Mouse (Mus musculus) embryonic facial prominence, embryonic 13.5 days (tissue): ENCODE data around the gene Adprhl1. TPM values are rescaled to one million over a fixed set of nuclear protein-coding genes. Genes with fewer than 3 reads are reported as not detected.
A peak's percentile ranks its signal among the peaks of the same experiment; 100 is the strongest.

Experiments used
- ATAC-seq: fragments of 200-750 bp; cut with Nextera tagmentation; 2 replicates; pipeline ENCODE4 v1.8.0; 2017; ENCODE audit warnings: low read depth; ENCODE audit not compliant: insufficient number of reproducible peaks, insufficient read depth, low FRiP score, low TSS enrichment
- H3K27ac ChIP-seq: fragments of 300-500 bp; sonication (generic); 2 replicates; pipeline ENCODE4 v1.5.1; 2015; ENCODE audit warnings: moderate library complexity, mild to moderate bottlenecking, inconsistent platforms
- H3K27me3 ChIP-seq: fragments of 300-500 bp; sonication (generic); 2 replicates; pipeline ENCODE4 v1.6.1; 2015; ENCODE audit warnings: mild to moderate bottlenecking, inconsistent platforms
- H3K36me3 ChIP-seq: fragments of 300-500 bp; sonication (generic); 2 replicates; pipeline ENCODE4 v1.6.1; 2015; ENCODE audit warnings: mild to moderate bottlenecking, inconsistent platforms
- H3K4me1 ChIP-seq: fragments of 300-500 bp; sonication (generic); 2 replicates; pipeline ENCODE4 v1.6.1; 2015; ENCODE audit warnings: inconsistent platforms
- H3K4me2 ChIP-seq: fragments of 300-500 bp; sonication (generic); 2 replicates; pipeline ENCODE4 v1.6.1; 2015; ENCODE audit warnings: moderate library complexity, mild to moderate bottlenecking, inconsistent platforms
- H3K4me3 ChIP-seq: fragments of 300-500 bp; sonication (generic); 2 replicates; pipeline ENCODE4 v1.5.1; 2015; ENCODE audit warnings: mild to moderate bottlenecking, inconsistent platforms
- H3K9ac ChIP-seq: fragments of 300-500 bp; sonication (generic); 2 replicates; pipeline ENCODE4 v1.6.1; 2015; ENCODE audit warnings: mild to moderate bottlenecking, inconsistent platforms
- H3K9me3 ChIP-seq: fragments of 300-500 bp; sonication (generic); 2 replicates; pipeline ENCODE4 v1.6.1; 2016; ENCODE audit warnings: inconsistent platforms
- WGBS: fragments of 180-500 bp; shearing (Covaris S2); methylation state at CpG from one replicate; pipeline ENCODE4 v1.1.7; 2015; ENCODE audit warnings: mixed read lengths; 5-methylcytosine and 5-hydroxymethylcytosine counted together
- polyA plus RNA-seq: library from polyadenylated mRNA; unstranded; fragments of >200 nt; fragmentation: Nextera tagmentation; extraction: Ambion mirVana; gene quantifications from 2 replicates; pipeline ENCODE4 v1.2.1, GENCODE M21; 2015

The Adprhl1 gene
- 1.9 TPM in 1 of 2 replicates, not detected in the other for polyA plus RNA-seq

DNA sequence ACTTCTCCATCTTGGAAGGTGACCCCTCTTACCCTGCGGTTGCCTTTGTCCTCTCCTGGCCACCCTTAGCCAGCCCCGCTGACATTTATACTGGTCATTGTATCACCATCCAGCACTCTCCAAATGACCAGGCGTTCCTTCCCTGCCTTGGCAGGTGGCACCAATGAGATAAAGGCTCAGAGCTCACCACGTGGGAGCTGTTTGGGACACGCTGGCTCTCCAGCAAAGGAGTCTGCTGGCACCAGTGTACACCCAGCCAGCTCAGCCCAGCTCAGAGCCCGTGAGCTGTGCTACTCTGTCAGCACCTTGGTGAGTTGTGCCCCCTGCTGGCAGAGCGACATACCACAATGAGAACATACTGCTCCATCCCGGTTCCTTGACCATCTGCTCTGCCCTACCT is at the start of gene Adprhl1:
TSS of gene Adprhl1 (minus strand) at position 144 of the 400 bp plus-strand sequence.
- Histone ChIP-seq H3K4me2 (no peak within 1 kb of the TSS), H3K27ac (no peak within 1 kb of the TSS), H3K27me3 (no peaks in the 10 kb centered on the region), H3K4me1 (peaks cover 7% of the 10 kb centered on the region), H3K9me3 (no peaks in the 10 kb centered on the region), H3K36me3 (peaks cover 31% of the 10 kb centered on the region), H3K4me3 (no peak within 1 kb of the TSS), H3K9ac (no peak within 1 kb of the TSS)
- WGBS, result 39% methylated on average over 8 of the region's 8 CpGs
- ATAC-seq, result no peak

DNA sequence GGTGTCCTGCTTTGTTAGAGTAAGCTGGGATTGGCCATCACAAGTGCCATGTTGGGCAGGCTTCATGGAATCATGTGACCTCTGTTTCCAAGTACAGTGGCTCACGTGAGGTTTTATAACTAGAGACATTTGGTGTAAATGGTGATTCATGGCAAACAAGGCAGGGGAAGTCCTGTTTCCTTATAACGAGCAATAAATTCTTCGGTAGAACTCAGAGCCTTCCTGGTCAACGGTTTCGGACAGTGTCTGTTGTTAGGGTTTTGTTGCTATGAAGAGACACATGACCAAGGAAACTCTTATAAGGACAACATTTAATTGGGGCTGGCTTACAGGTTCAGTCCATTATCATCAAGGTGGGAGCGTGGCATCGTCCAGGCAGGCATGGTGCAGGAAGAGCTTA is 47.1 kb upstream of the Adprhl1 start:
- 0 out of 2 replicates have a peak, but pooled peaks cover 4% of the 10 kb centered on the region for H3K9me3 ChIP-seq
- H3K4me2 ChIP-seq, result no peak overlapping the region
- no peaks in the 10 kb centered on the region for H3K27me3 ChIP-seq
- H3K36me3 ChIP-seq, result peaks cover 88% of the 10 kb centered on the region
- H3K9ac ChIP-seq, result no peak overlapping the region
- 96% methylated on average over 7 of the region's 7 CpGs for WGBS
- ATAC-seq, result no peak
- no peaks in the 10 kb centered on the region for H3K4me1 ChIP-seq
- no peak overlapping the region for H3K27ac ChIP-seq
- H3K4me3 ChIP-seq, result no peak overlapping the region

DNA sequence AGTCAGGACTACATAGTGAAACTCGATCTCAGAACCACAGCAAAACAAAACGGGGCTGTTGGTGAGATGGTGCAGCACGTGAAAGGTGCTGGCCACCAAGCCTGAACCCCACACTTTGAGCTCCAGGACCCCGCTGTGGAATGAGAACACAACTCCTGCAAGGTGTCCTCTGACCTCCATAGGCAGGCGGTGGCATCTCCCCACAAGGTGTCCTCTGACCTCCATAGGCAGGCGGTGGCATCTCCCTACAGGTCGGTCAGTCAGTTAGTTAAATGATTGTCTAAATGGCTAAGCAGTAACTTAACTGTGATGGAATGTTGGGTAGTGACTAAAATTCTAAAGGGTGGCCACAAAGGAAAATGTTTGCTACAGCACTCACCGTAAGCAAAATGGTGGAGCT is 45.6 kb upstream of the Adprhl1 start:
- Histone ChIP-seq H3K27ac (no peak overlapping the region), H3K9ac (no peak overlapping the region), H3K27me3 (no peaks in the 10 kb centered on the region), H3K9me3 (no peaks in the 10 kb centered on the region), H3K36me3 (peaks cover 88% of the 10 kb centered on the region), H3K4me3 (no peak overlapping the region), H3K4me1 (no peaks in the 10 kb centered on the region), H3K4me2 (no peak overlapping the region)
- WGBS, result 95% methylated on average over 8 of the region's 8 CpGs
- no peak for ATAC-seq

DNA sequence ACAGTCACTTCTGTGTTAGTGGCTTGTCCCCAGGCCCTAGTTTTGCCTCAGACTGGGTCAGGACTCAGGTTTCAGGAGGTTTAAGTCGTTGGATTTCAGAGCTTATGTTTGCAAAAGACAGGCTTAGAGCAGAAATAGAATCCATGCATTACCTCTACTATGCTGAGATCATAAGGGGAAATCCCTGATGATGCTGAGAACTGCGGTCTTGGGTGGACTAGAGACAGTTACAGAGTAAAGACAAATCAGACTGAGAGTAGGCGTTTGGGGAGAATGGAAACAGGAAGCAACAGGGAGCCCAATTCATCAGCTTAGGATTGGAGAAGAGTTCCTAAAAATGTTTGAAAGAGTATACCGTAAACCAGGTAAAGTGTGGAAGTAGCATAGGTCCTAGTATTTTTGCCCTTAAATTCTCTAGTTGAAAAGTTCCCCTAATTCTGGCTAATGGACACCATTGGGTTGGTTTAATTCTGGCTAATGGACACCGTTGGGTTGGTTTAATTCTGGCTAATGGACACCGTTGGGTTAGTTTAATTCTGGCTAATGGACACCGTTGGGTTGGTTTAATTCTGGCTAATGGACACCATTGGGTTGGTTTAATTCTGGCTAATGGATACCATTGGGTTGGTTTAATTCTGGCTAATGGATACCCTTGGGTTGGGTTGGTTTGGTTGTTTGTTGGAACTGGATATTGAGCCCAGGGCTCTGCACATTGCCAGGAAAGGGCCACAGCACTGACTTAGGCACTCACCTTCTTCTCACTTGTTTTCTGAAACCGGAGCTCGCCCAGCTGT is 39.9 kb upstream of the Adprhl1 start:
- Histone ChIP-seq H3K9me3 (no peaks in the 10 kb centered on the region), H3K4me2 (no peak overlapping the region), H3K27me3 (no peaks in the 10 kb centered on the region), H3K9ac (no peak overlapping the region), H3K4me1 (peaks cover 5% of the 10 kb centered on the region), H3K36me3 (peaks cover 63% of the 10 kb centered on the region), H3K27ac (no peak overlapping the region), H3K4me3 (no peak overlapping the region)
- WGBS, result 90% methylated on average over 9 of the region's 9 CpGs
- ATAC-seq, result no peak

DNA sequence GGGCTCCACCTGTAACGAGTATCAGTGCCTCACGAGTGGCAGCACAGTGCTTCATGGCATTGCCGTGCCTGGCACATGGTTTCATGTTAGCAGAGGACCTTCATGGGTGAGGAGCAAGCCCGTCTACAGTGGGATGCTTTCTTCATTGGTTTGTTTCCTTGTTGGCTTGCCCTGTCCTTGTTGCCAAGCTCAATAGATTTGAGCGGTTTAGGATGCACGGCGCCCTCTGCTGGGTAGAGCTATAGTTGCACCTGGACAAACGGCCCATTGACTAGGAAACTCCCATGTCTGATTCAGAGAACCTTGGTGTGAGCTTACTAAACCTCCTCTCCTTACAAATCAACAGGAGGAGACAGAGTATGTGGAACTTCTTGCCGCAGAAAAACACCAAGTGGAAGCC is 38.4 kb upstream of the Adprhl1 start:
- Histone ChIP-seq H3K27me3 (no peaks in the 10 kb centered on the region), H3K27ac (no peak overlapping the region), H3K4me2 (no peak overlapping the region), H3K4me3 (no peak overlapping the region), H3K9me3 (no peaks in the 10 kb centered on the region), H3K4me1 (peaks cover 7% of the 10 kb centered on the region), H3K9ac (no peak overlapping the region), H3K36me3 (peaks cover 54% of the 10 kb centered on the region)
- 29% methylated on average over 9 of the region's 9 CpGs for WGBS
- ATAC-seq, result no peak

DNA sequence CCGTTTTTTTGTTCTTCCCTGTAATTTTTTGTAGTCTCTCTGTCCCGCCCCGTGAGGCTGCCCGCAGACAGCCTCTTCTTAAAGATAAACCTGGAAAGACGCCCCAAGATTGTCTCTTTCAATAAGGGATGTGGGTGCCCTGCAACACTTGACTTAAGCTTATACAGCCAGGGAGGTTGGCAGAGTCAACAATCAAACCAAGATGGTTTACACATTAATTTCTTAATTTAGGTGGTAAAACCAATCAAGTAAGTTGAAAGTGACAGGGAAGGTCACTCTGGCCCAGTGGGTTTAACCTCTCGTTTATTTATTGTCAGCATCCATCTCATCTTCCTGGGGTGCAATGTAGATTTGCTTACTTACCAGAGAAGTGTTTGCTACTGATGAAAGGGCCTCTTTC is 34.7 kb upstream of the Adprhl1 start:
- H3K4me2 ChIP-seq, result peak overlapping the region; percentile 96
- H3K4me3 ChIP-seq, result peak overlapping the region; percentile 89
- WGBS, result 1% methylated on average over 6 of the region's 6 CpGs
- peaks cover 18% of the 10 kb centered on the region for H3K4me1 ChIP-seq
- peak overlapping the region; percentile 87 for H3K9ac ChIP-seq
- peaks cover 18% of the 10 kb centered on the region for H3K36me3 ChIP-seq
- no peaks in the 10 kb centered on the region for H3K9me3 ChIP-seq
- ATAC-seq, result no peak
- H3K27me3 ChIP-seq, result no peaks in the 10 kb centered on the region
- H3K27ac ChIP-seq, result no peak overlapping the region

DNA sequence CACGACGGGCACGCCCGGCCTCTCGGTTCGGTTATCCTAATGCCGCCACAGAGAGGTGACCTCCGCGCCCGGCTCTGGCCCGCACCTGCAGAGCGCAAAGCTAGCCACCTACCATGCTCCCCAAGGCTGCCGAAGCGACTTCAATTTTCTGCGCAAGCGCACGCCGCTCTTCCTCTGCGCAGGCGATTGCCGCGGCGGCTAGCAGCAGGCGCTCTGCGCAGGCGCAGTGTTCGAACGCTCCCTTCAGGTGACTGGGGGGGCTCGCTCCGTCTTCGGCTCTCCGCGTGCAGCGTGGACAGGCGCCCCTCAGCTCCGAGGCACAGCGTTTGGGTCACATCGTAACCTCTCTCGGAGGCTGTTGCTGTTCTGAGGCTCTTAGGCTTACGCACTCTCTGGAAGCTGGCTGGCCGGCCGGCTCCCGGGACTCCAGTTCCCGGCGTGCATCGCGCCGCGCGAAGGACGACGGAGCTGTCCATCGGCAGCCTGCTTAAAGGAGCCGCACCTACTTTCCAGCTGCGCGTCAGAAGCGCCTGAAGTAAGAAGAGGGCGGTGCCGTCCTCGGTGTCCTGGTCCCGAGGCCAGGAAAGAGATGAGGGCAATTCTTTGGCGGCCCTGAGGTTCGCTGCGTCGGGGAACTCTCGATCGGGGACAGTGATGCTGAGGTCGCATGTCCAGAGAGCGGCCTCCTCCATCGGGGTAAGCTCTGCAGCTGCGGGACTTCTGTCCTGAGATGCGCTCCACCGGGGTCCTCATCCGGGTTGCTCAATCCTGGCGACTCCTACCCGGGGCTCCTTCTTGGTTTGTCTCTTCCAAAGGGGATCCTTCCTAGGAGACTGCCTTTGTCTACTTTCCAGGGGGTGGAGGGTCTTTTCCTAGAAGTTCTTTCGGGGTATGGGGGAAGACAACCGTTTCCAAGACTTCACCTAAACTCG is 34.0 kb upstream of the Adprhl1 start, which contains the start of the genes Dcun1d2 and Tmco3:
TSS of gene Dcun1d2 (minus strand) at position 440 of the 932 bp plus-strand sequence.
TSS of gene Tmco3 (plus strand) at position 499 of the 932 bp plus-strand sequence.
- Histone ChIP-seq H3K27me3 (no peaks in the 10 kb centered on the region), H3K4me1 (peaks cover 18% of the 10 kb centered on the region), H3K9me3 (no peaks in the 10 kb centered on the region), H3K36me3 (peaks cover 13% of the 10 kb centered on the region), H3K4me3 (peak within 1 kb of the TSS; percentile 89), H3K9ac (peak within 1 kb of the TSS; percentile 87), H3K4me2 (peak within 1 kb of the TSS; percentile 96), H3K27ac (peak within 1 kb of the TSS; percentile 81)
- ATAC-seq, result peak; percentile 90
- WGBS, result under 1% methylated on average over 79 of the region's 79 CpGs

DNA sequence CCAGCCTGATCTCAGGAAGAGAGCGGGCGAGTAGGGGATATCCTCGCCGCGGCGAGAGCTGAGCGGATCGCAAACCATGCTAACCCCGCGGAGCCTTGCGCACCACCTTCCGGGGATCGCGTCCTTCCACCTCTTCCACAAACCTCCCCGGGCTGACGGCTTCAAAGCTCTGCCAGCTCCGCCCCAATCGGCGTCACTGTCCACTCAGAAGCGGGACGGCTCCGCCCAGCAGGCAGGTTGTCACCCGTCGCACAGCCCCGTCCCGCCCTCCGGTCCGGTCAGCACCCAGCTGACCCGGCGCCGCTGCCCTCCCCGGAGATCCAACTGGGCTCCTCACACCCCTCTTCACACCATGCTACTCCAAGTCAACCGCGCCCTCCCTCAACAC is 33.3 kb upstream of the Adprhl1 start:
- ATAC-seq, result peak; percentile 44
- H3K4me2 ChIP-seq, result peak overlapping the region; percentile 96
- H3K9me3 ChIP-seq, result no peaks in the 10 kb centered on the region
- H3K27me3 ChIP-seq, result no peaks in the 10 kb centered on the region
- H3K36me3 ChIP-seq, result peaks cover 8% of the 10 kb centered on the region
- peak overlapping the region; percentile 87 for H3K9ac ChIP-seq
- under 1% methylated on average over 33 of the region's 34 CpGs for WGBS
- peak overlapping the region; percentile 81 for H3K27ac ChIP-seq
- H3K4me1 ChIP-seq, result peaks cover 18% of the 10 kb centered on the region
- H3K4me3 ChIP-seq, result peak overlapping the region; percentile 89

DNA sequence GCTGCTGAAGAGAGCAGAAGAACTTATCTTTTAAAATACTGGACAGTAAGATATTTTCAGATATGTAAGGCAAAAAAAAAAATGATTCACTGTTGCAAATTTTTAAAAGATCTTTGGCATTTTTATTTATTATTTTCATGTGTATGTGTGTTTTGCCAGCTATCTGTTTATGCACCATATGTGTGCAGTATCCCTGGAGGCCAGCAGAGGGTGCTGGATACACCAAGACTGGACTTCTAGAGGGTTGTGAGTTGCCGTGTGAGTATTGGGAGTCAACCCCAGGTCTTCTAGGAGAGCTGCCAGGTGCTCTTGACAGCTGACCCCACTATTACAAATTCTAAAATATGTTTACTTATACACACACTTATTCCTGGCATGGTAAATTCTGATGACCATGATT is 29.2 kb upstream of the Adprhl1 start:
- Histone ChIP-seq H3K27ac (no peak overlapping the region), H3K4me3 (no peak overlapping the region), H3K4me1 (peaks cover 10% of the 10 kb centered on the region), H3K27me3 (no peaks in the 10 kb centered on the region), H3K36me3 (peaks cover 12% of the 10 kb centered on the region), H3K9me3 (no peaks in the 10 kb centered on the region), H3K9ac (no peak overlapping the region), H3K4me2 (no peak overlapping the region)
- no peak for ATAC-seq
- WGBS, result 85% methylated on average over 1 of the region's 1 CpGs

DNA sequence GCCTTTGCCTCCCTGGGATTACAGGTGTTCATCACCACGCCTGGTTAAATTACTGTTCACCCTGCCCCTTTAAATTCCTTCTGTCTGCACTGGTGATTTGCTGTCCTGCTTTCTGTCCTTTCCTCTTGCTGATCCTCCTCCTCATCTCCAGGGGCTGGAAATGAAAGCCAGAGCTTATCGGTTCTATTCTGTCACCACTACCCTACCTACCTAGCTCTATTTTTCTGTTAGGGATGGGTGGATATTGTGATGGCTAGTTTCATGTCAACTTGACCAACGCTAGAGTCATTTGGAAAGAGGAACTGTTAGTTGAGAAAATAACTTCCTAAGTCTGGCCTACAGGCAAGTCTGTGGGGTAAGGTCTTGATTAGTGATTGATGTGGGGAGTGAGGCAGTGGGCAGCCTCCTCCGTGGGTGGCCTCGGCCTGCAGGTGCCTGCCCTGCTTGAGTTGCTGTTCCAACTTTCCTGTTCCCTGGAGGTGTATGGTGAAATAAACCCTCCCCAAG is 23.0 kb upstream of the Adprhl1 start:
- ATAC-seq, result no peak
- WGBS, result 84% methylated on average over 5 of the region's 5 CpGs

DNA sequence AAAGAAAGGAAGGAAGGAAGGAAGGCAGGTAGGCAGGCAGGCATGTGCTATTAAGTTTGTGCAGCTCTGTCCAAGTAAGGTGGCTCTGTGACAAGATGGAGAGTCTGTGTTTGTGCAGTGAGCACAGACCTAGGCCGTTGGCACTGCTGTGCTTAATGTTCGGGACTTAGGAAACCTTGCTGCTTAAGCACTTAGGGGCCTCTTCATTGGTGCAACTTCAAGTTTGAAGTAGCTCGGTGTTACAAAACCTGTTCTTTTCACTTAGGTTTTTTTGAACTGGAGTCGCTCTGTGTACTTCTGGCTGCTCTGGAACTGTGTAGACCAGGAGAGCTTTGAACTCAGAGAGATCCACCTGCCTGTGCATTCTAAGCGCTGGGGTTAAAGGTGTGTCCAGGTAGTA is 18.9 kb upstream of the Adprhl1 start:
- Histone ChIP-seq H3K9me3 (no peaks in the 10 kb centered on the region), H3K4me1 (no peaks in the 10 kb centered on the region), H3K27ac (no peak overlapping the region), H3K4me2 (no peak overlapping the region), H3K27me3 (no peaks in the 10 kb centered on the region), H3K36me3 (peaks cover 49% of the 10 kb centered on the region), H3K9ac (no peak overlapping the region), H3K4me3 (no peak overlapping the region)
- no peak for ATAC-seq
- WGBS, result 86% methylated on average over 5 of the region's 5 CpGs

More for the DNA sequence above, 23.0 kb upstream of the Adprhl1 start:
- Histone ChIP-seq H3K27ac (no peak overlapping the region), H3K9ac (no peak overlapping the region), H3K27me3 (no peaks in the 10 kb centered on the region), H3K4me1 (no peaks in the 10 kb centered on the region), H3K4me3 (no peak overlapping the region), H3K4me2 (no peak overlapping the region), H3K9me3 (no peaks in the 10 kb centered on the region), H3K36me3 (peaks cover 30% of the 10 kb centered on the region)
